Mouse (Mus musculus) v-Abl transformed pro-B cells (cell line): ENCODE measurements around the gene Pcgf6.

ENCODE experiments used
- in situ Hi-C, 2 experiments: fragments of 400-800 bp; cut with MboI; formaldehyde crosslinking; loops; one replicate each; pipeline ENCODE4 v1.15.1; 2025; ENCODE audit not compliant: unreplicated experiment in 2 of 2

Gene Pcgf6

DNA sequence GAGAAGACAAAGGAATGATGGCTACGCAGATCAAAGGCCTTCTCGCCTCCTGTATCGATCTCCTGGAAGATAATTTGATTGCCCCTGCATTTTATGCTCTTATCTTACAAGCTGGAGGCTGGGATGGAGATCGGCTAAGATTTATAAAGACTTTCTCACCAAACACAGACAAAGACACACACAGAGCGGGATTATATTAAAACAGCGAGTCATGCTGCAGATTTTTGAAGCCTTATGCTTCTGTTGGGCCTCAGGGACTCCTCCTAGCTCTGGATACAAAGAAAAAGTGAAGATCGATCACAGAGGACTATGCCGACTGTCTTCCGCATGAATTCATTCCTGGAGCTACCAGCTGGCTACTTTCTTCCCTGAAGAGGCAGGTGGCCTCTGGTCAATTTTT lies 20.9 kb downstream of the Pcgf6 start:
- in situ Hi-C loops = no loop called here

DNA sequence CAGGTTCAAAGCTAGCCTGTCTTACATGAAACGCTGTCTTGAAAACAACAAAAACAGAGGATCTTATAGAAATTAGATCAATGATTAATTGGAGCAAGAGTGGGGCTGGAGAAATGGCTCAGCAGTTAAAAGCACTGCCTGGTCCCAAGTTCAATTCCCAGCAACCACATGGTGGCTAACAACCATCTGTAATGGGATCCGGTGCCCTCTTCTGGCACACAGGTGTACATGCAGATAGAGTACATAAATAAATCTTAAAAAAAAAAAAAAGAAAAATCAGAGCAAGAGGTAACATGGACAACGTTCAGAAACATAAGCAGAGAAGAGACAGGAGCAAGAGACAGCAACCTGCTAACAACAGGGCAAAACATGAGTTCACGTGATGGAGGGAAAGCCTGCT lies 24.2 kb downstream of the Pcgf6 start:
- in situ Hi-C loops = no loop called here

DNA sequence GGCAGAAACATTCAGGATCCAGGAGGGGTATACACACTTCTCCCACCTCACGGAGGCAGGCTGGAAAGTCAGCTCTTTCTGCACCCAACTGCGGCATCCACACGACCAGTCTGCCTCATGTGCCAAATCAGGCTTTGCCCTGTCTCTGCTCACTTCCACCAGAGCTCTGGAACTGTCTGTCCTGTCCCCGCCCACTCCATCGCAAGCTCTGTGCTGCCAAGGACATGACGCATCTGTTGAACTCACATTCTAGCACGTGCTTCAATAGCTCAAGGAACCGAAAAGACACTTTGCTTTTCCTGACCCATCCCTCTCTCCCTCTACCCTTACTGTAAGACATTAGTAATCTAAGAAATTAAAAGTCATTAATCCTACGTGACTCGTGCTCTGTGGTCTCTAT lies 25.8 kb downstream of the Pcgf6 start:
- in situ Hi-C loops = loop anchor here in 1 of 2 experiments (25.0 kb wide), 1 partner anchor 913 kb away; no protein-coding TSS in a partner anchor

DNA sequence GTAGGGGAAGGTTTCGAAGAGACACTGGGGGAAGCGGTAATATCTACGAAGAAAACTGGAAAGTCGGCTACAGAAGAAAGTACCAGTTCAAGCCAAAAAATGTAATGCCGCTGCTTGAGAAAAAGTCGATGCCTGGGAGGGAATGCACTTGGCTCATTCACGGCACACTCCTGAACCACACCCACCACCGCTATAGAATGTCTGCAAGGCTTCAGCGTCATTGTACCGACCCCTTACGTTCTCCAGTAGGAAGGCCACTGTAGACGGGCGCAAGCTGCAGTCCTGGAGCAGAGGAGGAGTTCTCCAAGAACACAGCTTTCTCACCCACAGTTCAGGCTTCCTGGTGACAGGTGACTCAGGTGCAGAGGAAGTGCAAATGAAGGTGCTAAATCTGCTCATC lies 27.2 kb downstream of the Pcgf6 start:
- in situ Hi-C loops = loop anchor here in 1 of 2 experiments (25.0 kb wide), 1 partner anchor 911 kb away; no protein-coding TSS in a partner anchor

DNA sequence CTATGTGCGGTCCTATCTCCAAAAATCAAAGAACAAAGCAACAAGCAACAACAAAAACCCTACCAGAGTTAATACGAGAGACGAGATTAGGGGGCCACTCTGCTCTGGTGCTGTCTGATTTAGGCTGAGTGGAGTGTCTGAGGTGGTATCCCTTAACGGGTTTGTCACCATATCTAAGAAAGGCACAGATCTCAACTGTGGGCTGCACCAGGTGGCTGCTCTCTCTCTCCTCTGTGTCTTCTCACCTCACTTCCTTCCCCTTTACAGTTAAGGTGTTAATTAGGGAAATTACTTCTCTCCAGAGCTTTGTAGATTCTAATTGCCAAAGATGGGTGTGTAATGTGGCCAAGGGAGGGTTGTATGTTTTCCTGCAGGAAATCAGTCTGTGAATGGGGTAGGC lies 28.0 kb downstream of the Pcgf6 start:
- in situ Hi-C loops = loop anchor here in 1 of 2 experiments (25.0 kb wide), 1 partner anchor 910 kb away; no protein-coding TSS in a partner anchor

DNA sequence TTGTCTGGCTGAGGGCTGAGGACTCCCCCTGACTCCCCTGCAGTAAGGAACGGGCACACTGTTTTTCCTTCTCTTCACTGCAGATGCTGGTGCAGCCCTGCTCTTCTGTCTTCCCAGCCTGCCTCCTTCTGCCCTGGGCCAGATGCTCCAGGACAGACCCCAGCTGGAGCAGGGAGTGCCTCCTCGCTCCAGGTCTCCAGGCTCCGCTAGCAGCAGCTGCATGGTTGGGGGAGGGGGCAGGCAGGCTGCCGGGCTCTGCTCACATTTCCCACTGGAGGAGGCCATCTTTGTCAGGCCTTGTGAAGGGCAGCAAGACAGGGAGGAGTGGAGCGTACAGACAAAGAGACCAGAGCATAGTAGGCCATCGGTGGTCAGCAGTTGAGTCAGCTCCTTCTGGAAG lies 31.4 kb downstream of the Pcgf6 start:
- in situ Hi-C loops = loop anchor here in 1 of 2 experiments (25.0 kb wide), 1 partner anchor 907 kb away; no protein-coding TSS in a partner anchor

DNA sequence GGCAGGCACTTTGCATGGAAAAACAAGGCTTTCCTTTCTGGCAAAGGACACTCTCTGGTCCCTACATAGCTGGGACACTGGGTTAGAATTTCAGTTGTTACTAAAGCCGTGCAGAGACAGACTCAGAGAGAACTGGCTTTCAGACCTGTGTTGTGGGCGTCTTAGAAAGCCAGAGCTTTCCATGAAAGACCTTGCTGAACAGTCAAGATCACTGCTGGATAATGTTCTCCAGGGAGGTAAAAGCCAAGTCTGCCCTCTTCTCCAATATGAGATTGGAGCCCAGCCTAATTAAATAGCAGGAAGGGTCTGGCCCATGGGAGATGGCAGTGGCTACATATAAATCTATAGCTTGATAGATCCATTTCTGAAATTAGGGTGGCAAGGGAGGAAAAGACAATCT lies 32.4 kb downstream of the Pcgf6 start:
- in situ Hi-C loops = loop anchor here in 1 of 2 experiments (25.0 kb wide), 1 partner anchor 906 kb away; no protein-coding TSS in a partner anchor

DNA sequence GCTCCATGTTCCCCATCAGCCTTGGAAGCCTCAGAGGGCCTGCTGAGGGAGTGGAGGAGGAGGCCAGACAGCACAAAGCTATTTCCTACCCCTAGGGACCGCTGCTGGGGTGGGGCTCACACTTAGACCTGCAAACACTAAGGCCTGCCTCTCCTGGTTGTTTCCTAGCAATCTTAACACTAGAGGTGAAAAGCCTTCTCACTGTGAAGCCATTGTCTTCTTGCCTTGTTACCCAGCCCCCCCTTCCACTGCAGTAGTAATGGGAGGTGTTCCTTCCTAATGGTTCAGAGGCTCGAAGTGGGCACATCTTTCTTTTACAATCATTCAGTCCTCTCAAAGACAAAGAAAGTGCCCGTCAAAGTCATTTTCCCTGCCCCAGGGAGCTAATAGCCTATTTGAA lies 32.9 kb downstream of the Pcgf6 start:
- in situ Hi-C loops = loop anchor here in 1 of 2 experiments (25.0 kb wide), 1 partner anchor 906 kb away; no protein-coding TSS in a partner anchor

DNA sequence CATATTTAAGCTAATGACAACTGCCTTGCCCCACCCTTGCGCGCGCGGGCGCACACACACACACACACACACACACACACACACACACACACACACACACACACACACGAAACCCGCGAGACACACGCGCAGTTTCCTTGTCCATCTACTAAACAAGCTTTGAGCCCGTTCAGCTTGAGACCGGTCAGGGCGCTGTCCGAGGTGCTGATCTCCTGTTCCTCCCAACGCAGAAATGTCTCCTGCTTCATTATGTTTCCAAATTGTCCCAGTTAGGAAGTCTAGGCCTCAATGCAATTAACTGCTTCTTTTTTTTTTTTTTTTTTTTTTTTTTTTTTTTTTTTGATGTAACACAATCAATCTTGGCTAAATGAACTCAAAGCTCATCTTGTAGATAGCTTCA lies 34.2 kb downstream of the Pcgf6 start:
- in situ Hi-C loops = loop anchor here in 1 of 2 experiments (25.0 kb wide), 1 partner anchor 904 kb away; no protein-coding TSS in a partner anchor

DNA sequence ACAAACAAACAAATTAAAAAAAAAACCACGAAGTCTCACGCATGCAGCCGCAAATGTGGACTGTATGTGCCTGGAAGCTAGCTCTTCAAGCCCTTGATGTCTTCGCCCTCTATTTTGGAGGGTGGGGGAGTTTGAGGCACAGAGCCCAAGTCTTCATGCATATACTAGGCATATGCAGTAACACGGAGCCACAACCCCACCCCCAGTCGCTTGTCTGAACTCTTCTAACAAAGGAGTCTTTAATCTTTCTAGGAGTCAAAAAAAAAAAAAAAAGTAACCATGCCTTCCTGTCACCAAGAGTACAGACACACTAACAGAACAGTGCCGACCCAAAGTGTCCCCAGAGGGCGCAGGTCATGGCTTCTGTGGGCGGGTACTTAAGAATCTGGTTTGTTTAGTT lies 34.7 kb downstream of the Pcgf6 start:
- in situ Hi-C loops = loop anchor here in 1 of 2 experiments (25.0 kb wide), 1 partner anchor 904 kb away; no protein-coding TSS in a partner anchor

DNA sequence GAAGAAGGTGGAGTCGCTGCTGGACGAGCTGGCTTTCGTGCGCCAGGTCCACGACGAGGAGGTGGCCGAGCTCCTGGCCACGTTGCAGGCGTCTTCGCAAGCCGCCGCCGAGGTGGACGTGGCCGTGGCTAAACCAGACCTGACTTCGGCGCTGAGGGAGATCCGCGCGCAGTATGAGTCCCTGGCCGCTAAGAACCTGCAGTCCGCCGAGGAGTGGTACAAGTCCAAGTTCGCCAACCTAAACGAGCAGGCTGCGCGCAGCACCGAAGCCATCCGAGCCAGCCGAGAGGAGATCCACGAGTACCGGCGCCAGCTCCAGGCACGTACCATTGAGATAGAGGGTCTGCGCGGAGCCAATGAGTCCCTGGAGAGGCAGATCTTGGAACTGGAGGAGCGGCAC lies 35.3 kb downstream of the Pcgf6 start:
- in situ Hi-C loops = loop anchor here in 1 of 2 experiments (25.0 kb wide), 1 partner anchor 903 kb away; no protein-coding TSS in a partner anchor

DNA sequence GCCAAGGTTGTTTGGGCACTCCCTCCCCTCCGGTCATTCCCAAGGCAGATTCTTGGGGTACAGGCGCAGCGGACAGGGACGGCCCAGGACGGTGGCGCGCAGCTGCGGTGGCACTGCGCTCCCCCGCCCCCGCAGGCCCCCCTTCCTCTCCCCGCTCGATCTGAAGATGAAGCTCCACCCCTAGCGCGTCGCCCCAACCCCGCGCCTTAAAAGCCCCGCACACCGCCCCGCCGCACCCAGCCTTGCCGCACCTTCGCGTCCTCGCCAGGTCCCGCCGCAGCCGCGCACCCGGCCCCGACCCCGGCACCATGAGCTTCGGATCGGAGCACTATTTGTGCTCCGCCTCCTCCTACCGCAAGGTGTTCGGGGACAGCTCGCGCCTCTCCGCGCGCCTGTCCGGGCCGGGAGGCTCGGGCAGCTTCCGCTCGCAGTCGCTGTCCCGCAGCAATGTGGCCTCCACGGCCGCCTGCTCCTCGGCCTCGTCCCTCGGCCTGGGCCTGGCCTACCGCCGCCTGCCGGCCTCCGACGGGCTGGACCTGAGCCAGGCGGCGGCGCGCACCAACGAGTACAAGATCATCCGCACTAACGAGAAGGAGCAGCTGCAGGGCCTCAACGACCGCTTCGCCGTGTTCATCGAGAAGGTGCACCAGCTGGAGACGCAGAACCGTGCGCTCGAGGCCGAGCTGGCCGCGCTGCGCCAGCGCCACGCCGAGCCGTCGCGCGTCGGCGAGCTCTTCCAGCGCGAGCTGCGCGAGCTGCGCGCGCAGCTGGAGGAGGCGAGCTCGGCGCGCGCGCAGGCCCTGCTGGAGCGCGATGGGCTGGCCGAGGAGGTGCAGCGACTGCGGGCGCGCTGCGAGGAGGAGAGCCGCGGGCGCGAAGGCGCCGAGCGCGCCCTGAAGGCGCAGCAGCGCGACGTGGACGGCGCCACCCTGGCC lies 36.0 kb downstream of the Pcgf6 start, which contains the start of the genes Ina and Nt5c2:
TSS of gene Ina (plus strand) at position 252 of the 935 bp plus-strand sequence.
TSS of gene Nt5c2 (minus strand) at position 707 of the 935 bp plus-strand sequence.
- in situ Hi-C loops = loop anchor here in 1 of 2 experiments (25.0 kb wide), 1 partner anchor 902 kb away; no protein-coding TSS in a partner anchor

DNA sequence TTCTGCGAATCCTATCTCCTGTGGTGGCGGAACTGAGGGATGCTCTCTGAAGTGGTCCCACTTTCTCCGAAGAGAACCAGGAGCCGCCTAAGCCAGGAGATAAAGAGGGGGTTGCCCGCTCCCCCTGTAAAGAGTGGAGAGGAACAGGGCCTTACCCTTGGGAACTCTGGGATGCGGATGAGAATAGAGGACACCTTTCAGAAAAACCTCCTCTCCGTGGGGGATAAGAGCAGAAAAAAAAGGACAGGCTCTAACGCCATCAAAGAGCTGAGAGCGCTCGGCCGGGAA lies 36.6 kb downstream of the Pcgf6 start:
- in situ Hi-C loops = loop anchor here in 1 of 2 experiments (25.0 kb wide), 1 partner anchor 902 kb away; no protein-coding TSS in a partner anchor

DNA sequence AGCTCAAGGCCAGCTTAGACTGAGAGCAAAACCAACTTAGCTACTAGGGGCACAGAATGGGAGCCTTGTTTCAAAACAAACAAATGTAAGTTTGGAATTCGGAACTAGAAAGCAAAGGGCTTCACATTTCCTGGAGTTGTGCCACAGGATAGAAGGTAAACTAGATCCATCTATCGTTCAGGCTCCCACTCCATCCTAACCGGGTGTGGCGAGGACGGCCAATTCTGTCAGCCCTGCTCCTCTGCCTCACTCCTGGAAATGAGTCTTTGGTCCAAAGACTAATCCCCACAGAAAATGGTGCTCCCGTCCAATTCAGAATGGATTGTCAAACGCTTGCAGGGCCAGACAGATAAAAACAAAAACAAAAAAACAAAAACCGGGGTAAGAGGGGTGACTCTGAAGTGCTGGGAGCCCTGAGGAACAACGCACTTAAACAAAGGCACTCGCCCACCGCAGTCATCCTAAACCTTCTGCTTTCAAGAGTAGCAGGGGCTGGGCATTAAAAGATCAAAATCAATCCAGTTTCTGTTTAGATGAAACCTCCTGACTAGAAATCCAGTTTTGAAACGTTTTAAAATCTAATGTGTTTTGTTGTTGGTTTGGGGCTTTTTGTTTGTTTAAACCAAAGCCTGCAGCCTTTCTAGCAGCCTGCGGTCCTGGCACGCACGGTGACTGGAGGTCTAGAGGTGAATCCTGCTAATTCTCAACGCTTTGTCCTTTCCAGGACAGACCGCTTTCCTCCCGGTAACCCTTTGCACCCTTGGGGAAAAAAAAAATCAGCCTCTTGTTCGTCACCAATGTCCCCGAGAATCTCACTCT lies 37.2 kb downstream of the Pcgf6 start:
- in situ Hi-C loops = loop anchor here in 1 of 2 experiments (25.0 kb wide), 1 partner anchor 901 kb away; no protein-coding TSS in a partner anchor

DNA sequence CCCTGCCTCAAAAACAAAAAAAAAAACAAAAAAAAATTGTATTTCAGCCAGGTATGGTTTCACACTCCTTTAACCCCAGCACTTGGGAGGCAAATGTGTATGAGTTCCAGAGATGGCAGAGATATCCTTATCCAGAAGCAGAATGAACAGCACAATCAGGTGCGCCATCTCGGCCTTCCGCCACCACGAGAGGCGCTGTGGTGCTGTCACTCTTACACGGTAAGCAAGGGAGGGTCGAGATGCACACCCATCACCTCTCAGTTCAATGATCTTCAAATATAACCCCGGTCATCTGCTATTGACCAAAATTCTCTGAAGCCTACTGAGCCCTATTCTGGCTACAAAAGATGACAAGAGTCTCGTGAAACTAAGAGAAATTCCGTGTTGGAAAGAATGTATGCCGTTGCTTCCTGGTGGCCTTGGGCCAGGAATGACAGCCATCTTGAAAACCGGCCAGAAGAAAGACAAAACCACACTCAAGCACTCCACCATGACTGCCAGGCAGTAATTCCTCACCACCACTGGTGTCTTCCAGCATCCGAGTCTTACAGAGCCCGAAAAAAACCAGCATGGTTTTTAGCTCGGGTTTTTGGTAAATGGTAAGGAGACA lies 38.1 kb downstream of the Pcgf6 start:
- in situ Hi-C loops = loop anchor here in 1 of 2 experiments (25.0 kb wide), 1 partner anchor 900 kb away; no protein-coding TSS in a partner anchor

DNA sequence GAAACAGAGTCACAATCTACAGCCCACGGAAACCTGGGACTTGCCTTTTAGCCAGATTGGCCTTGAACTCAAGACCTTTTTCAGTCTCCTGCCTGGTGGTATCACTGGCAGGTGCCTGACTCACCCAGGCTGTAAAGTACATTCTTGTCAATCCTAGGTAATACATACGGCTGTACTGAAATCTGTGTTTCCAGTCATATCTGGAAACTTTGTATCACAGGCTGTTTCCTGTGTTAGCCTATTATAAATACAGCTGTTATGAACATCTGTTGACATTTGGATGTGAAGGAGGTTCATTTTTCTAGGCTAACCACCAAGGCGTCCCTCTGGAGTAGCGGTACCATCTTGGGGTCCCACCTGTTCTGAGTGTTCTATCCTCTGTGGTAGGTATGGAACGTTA lies 40.8 kb downstream of the Pcgf6 start:
- in situ Hi-C loops = loop anchor here in 1 of 2 experiments (25.0 kb wide), 1 partner anchor 898 kb away; no protein-coding TSS in a partner anchor

DNA sequence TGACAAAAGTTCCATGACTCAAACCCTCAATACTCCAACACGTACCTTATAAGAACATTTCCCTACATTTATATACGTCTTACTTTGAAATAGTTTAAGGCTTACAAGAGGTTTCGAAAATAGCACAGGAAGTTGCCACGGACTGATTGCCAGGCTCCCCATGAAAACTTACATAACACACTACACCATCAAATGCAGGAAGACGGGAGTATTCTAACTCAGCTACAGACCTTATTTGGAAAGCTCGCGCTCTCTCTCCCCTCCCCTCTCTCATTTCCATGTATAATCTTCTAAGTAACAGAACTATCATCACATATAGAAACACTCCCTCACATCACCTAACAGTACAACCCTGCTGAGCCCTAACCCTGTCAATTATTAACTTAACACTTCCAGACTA lies 41.3 kb downstream of the Pcgf6 start:
- in situ Hi-C loops = loop anchor here in 1 of 2 experiments (25.0 kb wide), 1 partner anchor 897 kb away; no protein-coding TSS in a partner anchor

DNA sequence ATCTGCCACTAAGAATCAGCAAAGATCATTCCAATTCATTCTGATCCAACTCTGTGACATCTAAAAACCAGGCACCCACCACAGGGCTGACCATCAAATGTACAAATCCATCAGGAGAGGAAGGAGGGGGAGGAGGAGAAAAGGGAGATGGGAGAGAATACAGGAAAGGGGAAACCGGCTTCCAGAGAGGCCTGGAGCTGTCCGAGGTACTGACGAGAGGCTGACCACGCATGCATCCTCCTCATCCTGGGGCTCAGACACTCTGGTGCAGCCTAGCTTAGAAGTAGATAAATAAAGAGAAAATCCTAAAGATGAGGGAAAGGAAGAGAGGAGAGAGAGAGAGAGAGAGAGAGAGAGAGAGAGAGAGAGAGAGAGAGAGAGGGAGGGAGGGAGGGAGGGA lies 44.4 kb downstream of the Pcgf6 start:
- in situ Hi-C loops = loop anchor here in 1 of 2 experiments (25.0 kb wide), 1 partner anchor 894 kb away; no protein-coding TSS in a partner anchor

DNA sequence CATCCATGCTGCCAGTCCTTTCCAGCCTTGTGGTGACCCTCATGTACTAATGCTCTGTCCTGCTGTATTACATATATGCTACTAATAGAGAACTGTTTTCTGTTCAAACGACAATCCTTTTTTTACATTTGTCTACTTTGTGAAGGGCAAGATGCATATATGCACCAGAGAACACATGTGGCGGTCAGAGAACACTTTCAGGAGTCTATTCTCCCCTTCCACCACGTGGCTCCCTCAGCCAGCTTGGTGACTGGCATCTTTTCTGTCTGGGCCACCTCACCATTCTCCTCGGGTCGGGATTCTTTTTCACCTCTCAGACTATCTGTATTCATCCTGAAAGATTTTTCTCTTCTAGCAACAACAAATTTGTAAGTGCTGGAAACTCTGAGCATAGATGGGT lies 44.8 kb downstream of the Pcgf6 start:
- in situ Hi-C loops = loop anchor here in 1 of 2 experiments (25.0 kb wide), 1 partner anchor 894 kb away; no protein-coding TSS in a partner anchor
